Mouse (Mus musculus) MN1 (cell line): ENCODE measurements around the gene Atp6v1g1.
A peak's percentile ranks its signal among the peaks of the same experiment; 100 is the strongest.

ENCODE experiments used
- DNase-seq: peaks from one replicate; pipeline ENCODE4 v3.0.0-alpha.2; 2016; ENCODE audit warnings: low spot score

Gene Atp6v1g1

GRCm38 (mm10) chr4:63547799-63548198 lies 3.2 kb downstream of the Atp6v1g1 start:
- peak; percentile 55 for DNase-seq

- no peak for DNase-seq
Measured at GRCm38 (mm10) chr4:63548491-63548890, 3.9 kb downstream of the Atp6v1g1 start.

- DNase-seq = no peak
Measured at GRCm38 (mm10) chr4:63550908-63551307, 6.3 kb downstream of the Atp6v1g1 start.

- DNase-seq = no peak
Measured at GRCm38 (mm10) chr4:63552865-63553264, 8.3 kb downstream of the Atp6v1g1 start.

- no peak for DNase-seq
Measured at GRCm38 (mm10) chr4:63553789-63554576, 9.4 kb downstream of the Atp6v1g1 start.

- no peak for DNase-seq
Measured at GRCm38 (mm10) chr4:63554616-63555015, 10.0 kb downstream of the Atp6v1g1 start.

- DNase-seq = no peak
Measured at GRCm38 (mm10) chr4:63555111-63555510, 10.5 kb downstream of the Atp6v1g1 start.

- DNase-seq = no peak
Measured at GRCm38 (mm10) chr4:63556665-63557064, 12.1 kb downstream of the Atp6v1g1 start.

GRCm38 (mm10) chr4:63557124-63558059 lies 12.8 kb downstream of the Atp6v1g1 start:
- no peak for DNase-seq

GRCm38 (mm10) chr4:63558407-63559081 lies 14.0 kb downstream of the Atp6v1g1 start, which contains the start of gene Tmem268:
Gene Tmem268 (plus strand): TSS chr4:63558781.
- peak; percentile 70 for DNase-seq

GRCm38 (mm10) chr4:63559127-63559697 lies 14.6 kb downstream of the Atp6v1g1 start:
- DNase-seq = no peak

- no peak for DNase-seq
Measured at GRCm38 (mm10) chr4:63560079-63560478, 15.5 kb downstream of the Atp6v1g1 start.

GRCm38 (mm10) chr4:63561861-63562675 lies 17.5 kb downstream of the Atp6v1g1 start:
- no peak for DNase-seq

- no peak for DNase-seq
Measured at GRCm38 (mm10) chr4:63562742-63563141, 18.2 kb downstream of the Atp6v1g1 start.

GRCm38 (mm10) chr4:63567712-63568390 lies 23.3 kb downstream of the Atp6v1g1 start:
- DNase-seq = no peak

- no peak for DNase-seq
Measured at GRCm38 (mm10) chr4:63569322-63569721, 24.8 kb downstream of the Atp6v1g1 start.

- no peak for DNase-seq
Measured at GRCm38 (mm10) chr4:63570208-63570781, 25.7 kb downstream of the Atp6v1g1 start.

- no peak for DNase-seq
Measured at GRCm38 (mm10) chr4:63572621-63573020, 28.0 kb downstream of the Atp6v1g1 start.

GRCm38 (mm10) chr4:63579649-63580048 lies 35.1 kb downstream of the Atp6v1g1 start:
- no peak for DNase-seq

- DNase-seq = no peak
Measured at GRCm38 (mm10) chr4:63580078-63580477, 35.5 kb downstream of the Atp6v1g1 start.
